In the genomic region with DNA sequence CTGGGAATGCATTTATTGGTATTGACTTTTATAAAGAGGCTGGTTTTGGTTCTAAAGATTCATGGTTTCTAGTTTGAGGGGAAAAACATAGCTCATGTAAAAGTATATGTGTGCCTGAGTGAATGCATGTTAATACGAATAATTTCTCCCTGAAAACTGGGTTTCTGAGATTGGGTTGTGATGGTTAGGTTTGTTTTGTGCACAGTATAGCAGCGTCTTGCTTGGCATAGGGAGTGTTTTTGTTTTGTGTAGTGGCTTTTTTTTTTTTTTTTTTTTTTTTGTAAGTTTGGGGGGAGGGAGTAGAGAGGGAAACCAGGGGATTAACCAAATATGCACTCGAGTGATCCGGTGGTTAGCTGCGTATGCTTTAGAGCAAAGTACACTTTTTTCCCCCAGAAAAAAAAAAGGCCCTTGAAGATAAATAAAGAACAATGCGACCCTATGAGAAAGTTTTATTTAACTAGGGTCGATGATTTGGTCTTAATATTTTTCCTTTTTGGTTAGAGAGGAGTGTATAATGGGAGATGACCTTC, we compare ENCODE assay signal across 8 mouse cellular contexts. TPM values are rescaled to one million over a fixed set of nuclear protein-coding genes. Genes with fewer than 3 reads are reported as not detected.
DNase-seq lines count a peak whose midpoint lies in the region; ATAC-seq lines count a peak whose summit lies in the region.

No protein-coding gene starts in this region.

- no peak for ATAC-seq in lung, embryonic 15.5 days (ENCODE audit: borderline replicate concordance, extremely low read depth, low FRiP score, low TSS enrichment)
- ATAC-seq in hindbrain, embryonic 16.5 days = no peak
- no peak for ATAC-seq in erythroid progenitor cell, adult 5-6 weeks (replicated peaks; ENCODE audit: low FRiP score, poor library complexity, severe bottlenecking)

- no peak for DNase-seq in lung, postnatal 4 days
- peak; percentile 68 for DNase-seq in naive thymus-derived CD4-positive, alpha-beta T cell, adult 2 months (ENCODE audit: low read depth)
- DNase-seq in frontal cortex, postnatal 10 days (ENCODE audit: low spot score in 2 of 2) = no peak
- DNase-seq in kidney, adult 8-10 months = no peak

- H3K4me1 ChIP-seq in lung, embryonic 15.5 days = peaks cover 31% of the 10 kb centered on the region
- peaks cover 13% of the 10 kb centered on the region for H3K4me1 ChIP-seq in brown adipose tissue, adult 24 weeks (ENCODE audit: control insufficient read depth, insufficient read depth, insufficient read length, low read length)
- H3K4me1 ChIP-seq in hindbrain, embryonic 16.5 days (ENCODE audit: control insufficient read depth, insufficient read depth, low read depth, low read length) = peaks cover 10% of the 10 kb centered on the region

- no peaks in the 10 kb centered on the region for H3K9me3 ChIP-seq in lung, embryonic 15.5 days
- no peaks in the 10 kb centered on the region for H3K9me3 ChIP-seq in hindbrain, embryonic 16.5 days (ENCODE audit: control insufficient read depth, low read length)

- peak overlapping the region; percentile 85 for H3K9ac ChIP-seq in lung, embryonic 15.5 days
- peak overlapping the region; percentile 80 for H3K9ac ChIP-seq in hindbrain, embryonic 16.5 days (ENCODE audit: low read depth, low read length)

- H3K4me2 ChIP-seq in lung, embryonic 15.5 days = peak overlapping the region; percentile 72
- peak overlapping the region; percentile 62 for H3K4me2 ChIP-seq in hindbrain, embryonic 16.5 days (ENCODE audit: low read length)

- 0% methylated on average over 7 of the region's 7 CpGs for WGBS in lung, embryonic 15.5 days
- 1% methylated on average over 7 of the region's 7 CpGs for WGBS in hindbrain, embryonic 16.5 days

- H3K27ac ChIP-seq in lung, embryonic 15.5 days = peak overlapping the region; percentile 80
- no peak overlapping the region for H3K27ac ChIP-seq in brown adipose tissue, adult 24 weeks (replicated peaks; ENCODE audit: low read depth, low read length)
- no peak overlapping the region for H3K27ac ChIP-seq in hindbrain, embryonic 16.5 days (ENCODE audit: low read depth, low read length)

- H3K36me3 ChIP-seq in lung, embryonic 15.5 days = no peaks in the 10 kb centered on the region
- H3K36me3 ChIP-seq in hindbrain, embryonic 16.5 days (ENCODE audit: control insufficient read depth, insufficient read depth, low read length) = no peaks in the 10 kb centered on the region

- peak overlapping the region; percentile 82 for H3K4me3 ChIP-seq in lung, embryonic 15.5 days
- peak overlapping the region; percentile 95 for H3K4me3 ChIP-seq in brown adipose tissue, adult 24 weeks (ENCODE audit: insufficient read depth, low read depth, low read length)
- H3K4me3 ChIP-seq in hindbrain, embryonic 16.5 days (ENCODE audit: low read length) = peak overlapping the region; percentile 84

- no peaks in the 10 kb centered on the region for H3K27me3 ChIP-seq in lung, embryonic 15.5 days
- H3K27me3 ChIP-seq in hindbrain, embryonic 16.5 days (replicated peaks; ENCODE audit: control insufficient read depth, insufficient read depth, low read length) = no peaks in the 10 kb centered on the region

RNA-seq across cellular contexts. Expression of gene Jarid2, which starts 3.2 kb away (rescaled TPM):
- polyA plus RNA-seq in lung, embryonic 15.5 days (2015; fragmentation: Nextera tagmentation; extraction: Ambion mirVana) = 22.5 and 23.6 TPM in 2 replicates
- polyA plus RNA-seq in brown adipose tissue, adult 24 weeks (2012; ENCODE audit: insufficient read depth, insufficient read length, missing spikeins) = 9.6 and 10.2 TPM in 2 replicates
- polyA plus RNA-seq in hindbrain, embryonic 16.5 days (2015; fragmentation: Nextera tagmentation; extraction: Ambion mirVana) = 28.6 and 33.8 TPM in 2 replicates
- total RNA-seq in erythroid progenitor cell, adult 5-6 weeks (2015; ENCODE audit: low replicate concordance) = 19.5 and 51.1 TPM in 2 replicates
- total RNA-seq in erythroid progenitor cell, adult 5-6 weeks (2017; ENCODE audit: low replicate concordance) = 19.4 and 36.7 TPM in 2 replicates
